Mouse (Mus musculus) heart, postnatal 0 days (tissue): Measurements from ENCODE around the gene Alpl.

Source experiments
- CTCF ChIP-seq: IDR thresholded peaks from 2 replicates; pipeline ENCODE4 v1.5.1; 2016; ENCODE audit warnings: antibody characterized with exemption, control low read depth, low read depth
- EP300 ChIP-seq: IDR thresholded peaks from 2 replicates; pipeline ENCODE4 v1.6.1; 2016; ENCODE audit warnings: antibody characterized with exemption, low read depth

- no peak for TF ChIP-seq CTCF
- no peak for TF ChIP-seq EP300
Observed at GRCm38 (mm10) chr4:137765554-137765971, 30.6 kb downstream of the Alpl start.
